Mouse (Mus musculus): ENCODE results near the gene Zfp787. TPM values are rescaled to one million over a fixed set of nuclear protein-coding genes. Genes with fewer than 3 reads are reported as not detected.
"Not testable (repeated sequence)": the region's sequence is repeated elsewhere in the genome, so short reads cannot be mapped to it uniquely, and the experiment has no call there.

The Zfp787 gene
- total and polyA plus RNA-seq, 3 experiments: 22.7 to 28.8 TPM; not detected in 1

GRCm38 (mm10) chr7:6130346-6130745 is 25.5 kb downstream of the Zfp787 start:
- no peaks in the 10 kb centered on the region for H3K4me1 ChIP-seq (ENCODE audit: control insufficient read depth in 1 of 2, insufficient read depth in 2 of 2, low read length in 2 of 2)
- H3K4me3 ChIP-seq (ENCODE audit: control insufficient read depth in 1 of 2, insufficient read depth in 1 of 2, low read depth in 2 of 2, low read length in 2 of 2): no peak overlapping the region
- no peak overlapping the region for H3K27ac ChIP-seq (ENCODE audit: control insufficient read depth, low read depth, low read length)
- peak; percentile 32 for DNase-seq (ENCODE audit: low read depth, low spot score)
- no peaks in the 10 kb centered on the region for H3K9me3 ChIP-seq (replicated peaks; ENCODE audit: insufficient read depth, low read length)
- TF ChIP-seq MAFK (IDR thresholded peaks at IDR 0.05; ENCODE audit: borderline replicate concordance, low read depth, low read length) (no peak), MXI1 (IDR thresholded peaks at IDR 0.05; ENCODE audit: low read depth, low read length) (no peak), SMC3 (IDR thresholded peaks at IDR 0.05; ENCODE audit: low read depth, low read length) (no peak), GATA1 (IDR thresholded peaks at IDR 0.05; ENCODE audit: low read depth, low read length) (no peak), EP300 (IDR thresholded peaks at IDR 0.05; ENCODE audit: low read depth in 1 of 2, low read length in 2 of 2) (no peak), POLR2A (IDR thresholded peaks at IDR 0.05; ENCODE audit: control insufficient read depth in 1 of 2, insufficient read depth in 1 of 2, low read depth in 1 of 2, low read length in 2 of 2, poor library complexity in 1 of 2) (no peak), RCOR1 (IDR thresholded peaks at IDR 0.05; ENCODE audit: low read depth, low read length) (no peak), MYC (IDR thresholded peaks at IDR 0.05; ENCODE audit: low read depth, low read length) (no peak), JUND (IDR thresholded peaks at IDR 0.05; ENCODE audit: low read depth, low read length) (no peak), ZNF384 (IDR thresholded peaks at IDR 0.05; ENCODE audit: low read depth, low read length) (no peak), MAX (IDR thresholded peaks at IDR 0.05; ENCODE audit: low read length) (no peak), USF1 (IDR thresholded peaks at IDR 0.05; ENCODE audit: low read depth, low read length) (no peak), ZKSCAN1 (IDR thresholded peaks at IDR 0.05; ENCODE audit: low read depth, low read length) (no peak), HCFC1 (IDR thresholded peaks at IDR 0.05; ENCODE audit: low read depth, low read length) (no peak), RAD21 (IDR thresholded peaks at IDR 0.05; ENCODE audit: low read depth, low read length) (no peak), TAL1 (IDR thresholded peaks at IDR 0.05; ENCODE audit: low read length) (no peak), CHD2 (IDR thresholded peaks at IDR 0.05; ENCODE audit: low read length) (no peak), UBTF (IDR thresholded peaks at IDR 0.05; ENCODE audit: borderline replicate concordance, insufficient read depth, low read depth, low read length) (no peak)
- H3K9ac ChIP-seq (ENCODE audit: control insufficient read depth, low read depth, low read length, poor library complexity, severe bottlenecking): no peak overlapping the region
- no peaks in the 10 kb centered on the region for H3K27me3 ChIP-seq (ENCODE audit: control insufficient read depth in 1 of 2, insufficient read depth in 2 of 2, low read length in 2 of 2)
- no peaks in the 10 kb centered on the region for H3K36me3 ChIP-seq (ENCODE audit: control insufficient read depth in 1 of 2, insufficient read depth in 2 of 2, low read length in 2 of 2)
- H3K79me2 ChIP-seq (ENCODE audit: control insufficient read depth, insufficient read depth, low read length, poor library complexity): no peaks in the 10 kb centered on the region

- Histone ChIP-seq H3K27ac (ENCODE audit: control insufficient read depth, low read depth, low read length) (no peak overlapping the region), H3K4me1 (ENCODE audit: control insufficient read depth in 1 of 2, insufficient read depth in 2 of 2, low read length in 2 of 2) (no peaks in the 10 kb centered on the region), H3K9me3 (replicated peaks; ENCODE audit: insufficient read depth, low read length) (no peaks in the 10 kb centered on the region), H3K9ac (ENCODE audit: control insufficient read depth, low read depth, low read length, poor library complexity, severe bottlenecking) (no peak overlapping the region), H3K27me3 (ENCODE audit: control insufficient read depth in 1 of 2, insufficient read depth in 2 of 2, low read length in 2 of 2) (no peaks in the 10 kb centered on the region), H3K79me2 (ENCODE audit: control insufficient read depth, insufficient read depth, low read length, poor library complexity) (no peaks in the 10 kb centered on the region), H3K4me3 (ENCODE audit: control insufficient read depth in 1 of 2, insufficient read depth in 1 of 2, low read depth in 2 of 2, low read length in 2 of 2) (no peak overlapping the region), H3K36me3 (ENCODE audit: control insufficient read depth in 1 of 2, insufficient read depth in 2 of 2, low read length in 2 of 2) (no peaks in the 10 kb centered on the region)
- TF ChIP-seq CTCF (IDR thresholded peaks at IDR 0.05 in 2 of 3, conservative IDR thresholded peaks at IDR 0.05 in 1 of 3; ENCODE audit: control insufficient read depth in 1 of 3, insufficient read depth in 1 of 3, low read depth in 2 of 3, low read length in 3 of 3, poor library complexity in 1 of 3, severe bottlenecking in 1 of 3) (peak; percentile 66 to 97 (median 93)), E2F4 (IDR thresholded peaks at IDR 0.05; ENCODE audit: borderline replicate concordance, low read depth, low read length) (no peak), GATA1 (IDR thresholded peaks at IDR 0.05; ENCODE audit: low read depth, low read length) (peak; percentile 53; the same call in 1 of the 2 replicates), ETS1 (IDR thresholded peaks at IDR 0.05; ENCODE audit: low read depth, low read length) (no peak), SMC3 (IDR thresholded peaks at IDR 0.05; ENCODE audit: low read depth, low read length) (peak; percentile 99), ZMIZ1 (IDR thresholded peaks at IDR 0.05; ENCODE audit: low read depth, low read length) (no peak), SIN3A (IDR thresholded peaks at IDR 0.05; ENCODE audit: low read length) (peak; percentile 60; the same call in 1 of the 2 replicates), ZNF384 (IDR thresholded peaks at IDR 0.05; ENCODE audit: low read depth, low read length) (no peak), POLR2AphosphoS5 (IDR thresholded peaks at IDR 0.05; ENCODE audit: borderline replicate concordance, low read depth, low read length) (no peak), ZC3H11A (IDR thresholded peaks at IDR 0.05; ENCODE audit: low read depth, low read length) (peak; percentile 92), GABPA (IDR thresholded peaks at IDR 0.05; ENCODE audit: low read depth, low read length) (no peak), RAD21 (IDR thresholded peaks at IDR 0.05; ENCODE audit: low read depth, low read length) (peak; percentile 93)
- peak; percentile 87 for DNase-seq (ENCODE audit: low read depth, low spot score)
These were observed 28.9 kb downstream of the Zfp787 start for GRCm38 (mm10) chr7:6126690-6127448.

- DNase-seq (ENCODE audit: low read depth, low spot score); H3K27ac ChIP-seq (ENCODE audit: control insufficient read depth, low read depth, low read length); H3K4me1 ChIP-seq (ENCODE audit: control insufficient read depth in 1 of 2, insufficient read depth in 2 of 2, low read length in 2 of 2); H3K9me3 ChIP-seq (replicated peaks; ENCODE audit: insufficient read depth, low read length); H3K79me2 ChIP-seq (ENCODE audit: control insufficient read depth, insufficient read depth, low read length, poor library complexity); H3K9ac ChIP-seq (ENCODE audit: control insufficient read depth, low read depth, low read length, poor library complexity, severe bottlenecking); H3K4me3 ChIP-seq (ENCODE audit: control insufficient read depth in 1 of 2, insufficient read depth in 1 of 2, low read depth in 2 of 2, low read length in 2 of 2); H3K27me3 ChIP-seq (ENCODE audit: control insufficient read depth in 1 of 2, insufficient read depth in 2 of 2, low read length in 2 of 2); H3K36me3 ChIP-seq (ENCODE audit: control insufficient read depth in 1 of 2, insufficient read depth in 2 of 2, low read length in 2 of 2): not testable (repeated sequence)
These were observed 34.7 kb downstream of the Zfp787 start for GRCm38 (mm10) chr7:6121128-6121527.

All from MEL (cell line).